Mouse (Mus musculus): ENCODE results near the gene Slc24a1. TPM values are rescaled to one million over a fixed set of nuclear protein-coding genes. Genes with fewer than 3 reads are reported as not detected.
A peak's percentile ranks its signal among the peaks of the same experiment; 100 is the strongest.
"Not testable (repeated sequence)": the region's sequence is repeated elsewhere in the genome, so short reads cannot be mapped to it uniquely, and the experiment has no call there.

The Slc24a1 gene
- 0.09 TPM in 1 of 2 replicates, not detected in the other for polyA plus RNA-seq (2014; fragmentation: Nextera tagmentation; extraction: Ambion mirVana)

DNA sequence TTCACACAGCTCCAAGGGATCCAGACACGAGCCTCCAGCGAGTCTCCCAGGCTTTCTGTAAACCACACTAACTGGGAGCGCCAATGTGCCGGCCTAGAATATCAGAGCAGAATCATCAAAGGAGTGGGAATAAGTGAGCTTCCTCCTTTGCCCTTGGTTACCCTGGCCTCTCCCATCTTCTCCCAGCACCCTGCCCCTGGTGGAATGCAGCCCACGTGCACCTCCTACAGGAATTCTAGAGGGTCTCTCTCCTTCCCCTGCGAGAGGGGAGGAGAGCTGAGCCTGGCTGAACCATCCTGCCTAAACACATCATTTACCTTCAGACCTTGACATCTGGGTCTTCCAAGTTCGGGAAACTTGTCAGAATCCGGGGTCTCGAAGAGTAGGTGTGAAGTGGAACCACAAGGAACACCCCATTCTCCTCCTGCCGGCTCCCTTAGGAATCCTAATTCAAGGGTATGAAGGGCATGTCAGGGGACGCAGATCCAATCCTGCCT lies at the start of gene Slc24a1:
Gene Slc24a1 (minus strand): TSS at position 447 of the 497 bp plus-strand sequence.
- ATAC-seq (ENCODE audit: low FRiP score, low TSS enrichment) = no peak
- Histone ChIP-seq H3K27me3 (ENCODE audit: control insufficient read depth, insufficient read depth, low read length) (peaks cover 2% of the 10 kb centered on the region; the same call in 1 of the 2 replicates), H3K4me3 (replicated peaks; ENCODE audit: low read depth, low read length) (no peak within 1 kb of the TSS), H3K9ac (replicated peaks; ENCODE audit: low read length) (no peak within 1 kb of the TSS), H3K9me3 (ENCODE audit: control insufficient read depth, low read length) (no peaks in the 10 kb centered on the region), H3K27ac (replicated peaks; ENCODE audit: low read depth, low read length) (no peak within 1 kb of the TSS), H3K4me2 (ENCODE audit: low read length) (no peak within 1 kb of the TSS), H3K36me3 (ENCODE audit: control insufficient read depth, insufficient read depth, low read length) (no peaks in the 10 kb centered on the region), H3K4me1 (ENCODE audit: control insufficient read depth, insufficient read depth, low read length) (0 out of 2 replicates have a peak, but pooled peaks cover 4% of the 10 kb centered on the region)
- WGBS = 33% methylated on average over 11 of the region's 11 CpGs
- no peak for DNase-seq

- H3K27me3 ChIP-seq (ENCODE audit: control insufficient read depth, insufficient read depth, low read length); H3K4me2 ChIP-seq (ENCODE audit: low read length); ATAC-seq (ENCODE audit: low FRiP score, low TSS enrichment); H3K4me3 ChIP-seq (replicated peaks; ENCODE audit: low read depth, low read length); H3K9me3 ChIP-seq (ENCODE audit: control insufficient read depth, low read length); DNase-seq; H3K4me1 ChIP-seq (ENCODE audit: control insufficient read depth, insufficient read depth, low read length); H3K9ac ChIP-seq (replicated peaks; ENCODE audit: low read length); H3K27ac ChIP-seq (replicated peaks; ENCODE audit: low read depth, low read length): not testable (repeated sequence)
- peaks cover 90% of the 10 kb centered on the region for H3K36me3 ChIP-seq (ENCODE audit: control insufficient read depth, insufficient read depth, low read length)
- 90% methylated on average over 1 of the region's 1 CpGs for WGBS
Measured at GRCm38 (mm10) chr9:64995464-64995863, 44.1 kb upstream of the Slc24a1 start.

DNA sequence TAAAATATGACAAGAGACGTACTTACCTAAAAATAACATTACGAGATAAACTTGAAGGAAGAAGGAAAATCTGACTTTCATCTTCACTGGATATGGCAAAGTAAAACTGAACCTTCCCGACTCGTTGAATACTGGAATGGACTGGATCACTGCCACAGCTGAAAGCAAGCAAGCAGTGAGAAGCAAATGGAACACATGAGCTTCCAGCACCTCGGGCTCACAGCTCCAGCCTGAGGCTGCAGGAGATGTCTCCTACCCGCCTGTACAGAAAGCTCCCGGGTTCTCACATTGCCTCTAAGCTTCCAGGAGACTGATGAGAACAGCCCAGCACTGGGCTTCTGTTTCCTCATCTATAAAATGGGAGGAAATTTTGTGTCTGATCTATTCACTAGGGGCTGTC lies 38.9 kb upstream of the Slc24a1 start:
- DNase-seq (no peak), ATAC-seq (ENCODE audit: low FRiP score, low TSS enrichment) (no peak)
- WGBS = 89% methylated on average over 7 of the region's 7 CpGs
- Histone ChIP-seq H3K36me3 (ENCODE audit: control insufficient read depth, insufficient read depth, low read length) (peaks cover 95% of the 10 kb centered on the region), H3K9me3 (ENCODE audit: control insufficient read depth, low read length) (no peaks in the 10 kb centered on the region), H3K4me1 (ENCODE audit: control insufficient read depth, insufficient read depth, low read length) (no peaks in the 10 kb centered on the region), H3K27ac (replicated peaks; ENCODE audit: low read depth, low read length) (no peak overlapping the region), H3K4me2 (ENCODE audit: low read length) (no peak overlapping the region), H3K27me3 (ENCODE audit: control insufficient read depth, insufficient read depth, low read length) (no peaks in the 10 kb centered on the region), H3K9ac (replicated peaks; ENCODE audit: low read length) (no peak overlapping the region), H3K4me3 (replicated peaks; ENCODE audit: low read depth, low read length) (no peak overlapping the region)

DNA sequence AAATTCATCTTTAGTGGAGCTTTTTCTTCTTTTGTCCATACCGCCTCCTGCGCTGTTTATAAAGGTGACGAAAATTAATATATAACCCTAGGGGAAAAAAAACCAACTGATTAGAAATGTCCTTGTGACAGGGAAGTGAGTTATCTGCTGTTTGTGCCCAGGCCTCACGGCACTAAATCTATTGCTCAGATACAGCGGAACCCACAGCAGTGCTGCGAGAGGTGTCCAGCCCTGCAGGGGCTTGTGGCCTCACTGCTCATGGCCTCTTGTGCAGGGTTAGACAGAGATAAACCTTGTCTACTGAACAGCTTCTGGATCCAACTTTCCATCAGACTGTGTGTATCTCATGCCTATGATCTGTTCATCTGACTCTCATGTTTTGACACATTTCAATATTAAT lies 37.0 kb upstream of the Slc24a1 start:
- 93% methylated on average over 6 of the region's 6 CpGs for WGBS
- Histone ChIP-seq H3K9me3 (ENCODE audit: control insufficient read depth, low read length) (no peaks in the 10 kb centered on the region), H3K9ac (replicated peaks; ENCODE audit: low read length) (no peak overlapping the region), H3K27me3 (ENCODE audit: control insufficient read depth, insufficient read depth, low read length) (no peaks in the 10 kb centered on the region), H3K4me1 (ENCODE audit: control insufficient read depth, insufficient read depth, low read length) (no peaks in the 10 kb centered on the region), H3K4me3 (replicated peaks; ENCODE audit: low read depth, low read length) (no peak overlapping the region), H3K36me3 (ENCODE audit: control insufficient read depth, insufficient read depth, low read length) (peaks cover 94% of the 10 kb centered on the region), H3K27ac (replicated peaks; ENCODE audit: low read depth, low read length) (no peak overlapping the region), H3K4me2 (ENCODE audit: low read length) (no peak overlapping the region)
- DNase-seq (no peak), ATAC-seq (ENCODE audit: low FRiP score, low TSS enrichment) (no peak)

GRCm38 (mm10) chr9:64987651-64988050 lies 36.2 kb upstream of the Slc24a1 start:
- Histone ChIP-seq H3K27ac (replicated peaks; ENCODE audit: low read depth, low read length) (no peak overlapping the region), H3K36me3 (ENCODE audit: control insufficient read depth, insufficient read depth, low read length) (peaks cover 94% of the 10 kb centered on the region), H3K4me2 (ENCODE audit: low read length) (no peak overlapping the region), H3K4me3 (replicated peaks; ENCODE audit: low read depth, low read length) (no peak overlapping the region), H3K9ac (replicated peaks; ENCODE audit: low read length) (no peak overlapping the region), H3K27me3 (ENCODE audit: control insufficient read depth, insufficient read depth, low read length) (no peaks in the 10 kb centered on the region), H3K4me1 (ENCODE audit: control insufficient read depth, insufficient read depth, low read length) (no peaks in the 10 kb centered on the region), H3K9me3 (ENCODE audit: control insufficient read depth, low read length) (no peaks in the 10 kb centered on the region)
- DNase-seq = no peak
- 100% methylated on average over 2 of the region's 2 CpGs for WGBS
- no peak for ATAC-seq (ENCODE audit: low FRiP score, low TSS enrichment)

DNA sequence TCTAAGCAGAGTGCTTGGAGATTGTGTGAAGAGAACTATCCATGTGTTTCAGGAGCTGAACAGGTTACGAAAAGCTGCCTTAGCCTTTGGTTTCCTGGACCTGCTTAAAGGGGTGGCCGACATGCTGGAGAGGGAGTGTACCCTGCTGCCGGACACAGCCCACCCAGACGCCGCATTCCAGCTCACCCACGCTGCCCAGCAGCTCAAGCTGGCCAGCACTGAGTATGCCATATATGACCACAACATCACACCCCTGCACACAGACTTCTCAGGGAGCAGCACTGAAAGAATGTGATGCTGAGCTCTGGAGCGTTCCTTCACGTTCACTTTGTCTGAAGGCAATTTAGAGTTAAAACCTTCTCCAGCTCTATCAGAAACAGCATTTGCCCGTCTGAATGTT lies 34.4 kb upstream of the Slc24a1 start:
- DNase-seq = no peak
- H3K27ac ChIP-seq (replicated peaks; ENCODE audit: low read depth, low read length) = peak overlapping the region; percentile 49; the same call in 1 of the 2 replicates
- no peak for ATAC-seq (ENCODE audit: low FRiP score, low TSS enrichment)

GRCm38 (mm10) chr9:64985037-64985794 lies 33.8 kb upstream of the Slc24a1 start:
- H3K36me3 ChIP-seq (ENCODE audit: control insufficient read depth, insufficient read depth, low read length) = peaks cover 94% of the 10 kb centered on the region
- H3K4me1 ChIP-seq (ENCODE audit: control insufficient read depth, insufficient read depth, low read length) = no peaks in the 10 kb centered on the region
- ATAC-seq (ENCODE audit: low FRiP score, low TSS enrichment) (no peak), DNase-seq (peak; percentile 27)
- H3K27me3 ChIP-seq (ENCODE audit: control insufficient read depth, insufficient read depth, low read length) = no peaks in the 10 kb centered on the region
- no peak overlapping the region for H3K9ac ChIP-seq (replicated peaks; ENCODE audit: low read length)
- H3K4me3 ChIP-seq (replicated peaks; ENCODE audit: low read depth, low read length) = no peak overlapping the region
- WGBS = 64% methylated on average over 8 of the region's 8 CpGs
- peak overlapping the region; percentile 49; the same call in 1 of the 2 replicates for H3K27ac ChIP-seq (replicated peaks; ENCODE audit: low read depth, low read length)
- no peaks in the 10 kb centered on the region for H3K9me3 ChIP-seq (ENCODE audit: control insufficient read depth, low read length)
- H3K4me2 ChIP-seq (ENCODE audit: low read length) = no peak overlapping the region

More for the DNA sequence above, 34.4 kb upstream of the Slc24a1 start:
- peaks cover 94% of the 10 kb centered on the region for H3K36me3 ChIP-seq (ENCODE audit: control insufficient read depth, insufficient read depth, low read length)
- H3K9ac ChIP-seq (replicated peaks; ENCODE audit: low read length) = no peak overlapping the region
- no peak overlapping the region for H3K4me2 ChIP-seq (ENCODE audit: low read length)
- no peaks in the 10 kb centered on the region for H3K4me1 ChIP-seq (ENCODE audit: control insufficient read depth, insufficient read depth, low read length)
- H3K4me3 ChIP-seq (replicated peaks; ENCODE audit: low read depth, low read length) = no peak overlapping the region
- 86% methylated on average over 9 of the region's 9 CpGs for WGBS
- no peaks in the 10 kb centered on the region for H3K9me3 ChIP-seq (ENCODE audit: control insufficient read depth, low read length)
- no peaks in the 10 kb centered on the region for H3K27me3 ChIP-seq (ENCODE audit: control insufficient read depth, insufficient read depth, low read length)

GRCm38 (mm10) chr9:64981904-64982303 lies 30.5 kb upstream of the Slc24a1 start:
- H3K36me3 ChIP-seq (ENCODE audit: control insufficient read depth, insufficient read depth, low read length) = peaks cover 94% of the 10 kb centered on the region
- no peak overlapping the region for H3K4me3 ChIP-seq (replicated peaks; ENCODE audit: low read depth, low read length)
- ATAC-seq (ENCODE audit: low FRiP score, low TSS enrichment) (no peak), DNase-seq (no peak)
- H3K9ac ChIP-seq (replicated peaks; ENCODE audit: low read length) = no peak overlapping the region
- no peak overlapping the region for H3K27ac ChIP-seq (replicated peaks; ENCODE audit: low read depth, low read length)
- H3K9me3 ChIP-seq (ENCODE audit: control insufficient read depth, low read length) = no peaks in the 10 kb centered on the region
- 83% methylated on average over 1 of the region's 1 CpGs for WGBS
- H3K4me2 ChIP-seq (ENCODE audit: low read length) = no peak overlapping the region
- H3K27me3 ChIP-seq (ENCODE audit: control insufficient read depth, insufficient read depth, low read length) = no peaks in the 10 kb centered on the region
- no peaks in the 10 kb centered on the region for H3K4me1 ChIP-seq (ENCODE audit: control insufficient read depth, insufficient read depth, low read length)

DNA sequence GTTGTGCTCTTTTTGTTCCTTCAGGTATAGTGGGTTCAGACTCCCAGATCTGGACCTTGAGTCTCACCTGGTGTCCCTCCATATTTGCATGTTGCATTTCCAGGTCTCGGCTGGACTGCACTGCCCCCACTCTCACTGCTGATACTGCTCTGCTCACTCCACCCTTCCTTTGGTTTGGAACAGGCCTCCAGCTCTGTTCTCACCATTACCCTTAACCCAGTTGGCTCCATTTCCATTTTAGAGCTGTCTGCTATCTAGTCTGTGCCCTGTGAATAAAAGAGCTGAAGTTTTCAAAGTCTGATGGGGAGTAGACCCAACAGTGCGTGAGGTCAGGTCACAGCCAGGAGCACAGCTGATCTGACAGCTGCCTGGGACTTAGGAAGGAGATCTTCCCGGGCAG lies 29.1 kb upstream of the Slc24a1 start:
- Histone ChIP-seq H3K27me3 (ENCODE audit: control insufficient read depth, insufficient read depth, low read length) (no peaks in the 10 kb centered on the region), H3K4me3 (replicated peaks; ENCODE audit: low read depth, low read length) (no peak overlapping the region), H3K9ac (replicated peaks; ENCODE audit: low read length) (no peak overlapping the region), H3K4me1 (ENCODE audit: control insufficient read depth, insufficient read depth, low read length) (no peaks in the 10 kb centered on the region), H3K9me3 (ENCODE audit: control insufficient read depth, low read length) (no peaks in the 10 kb centered on the region), H3K4me2 (ENCODE audit: low read length) (no peak overlapping the region), H3K36me3 (ENCODE audit: control insufficient read depth, insufficient read depth, low read length) (peaks cover 93% of the 10 kb centered on the region), H3K27ac (replicated peaks; ENCODE audit: low read depth, low read length) (no peak overlapping the region)
- DNase-seq (no peak), ATAC-seq (ENCODE audit: low FRiP score, low TSS enrichment) (no peak)
- 82% methylated on average over 3 of the region's 3 CpGs for WGBS
